Mouse (Mus musculus) heart, adult 2 months (tissue): ENCODE measurements at regions not wholly inside any gene's neighbourhood (a gene's known extent, or its start where the extent isn't known, plus 50 kb on each side); places are given as distances from the start of the nearest gene placed in this dataset.

Experiments
- CTCF ChIP-seq: fragments of 200-600 bp; IDR thresholded peaks from 2 replicates; pipeline ENCODE4 v1.8.1; 2022; ENCODE audit warnings: antibody characterized with exemption, mild to moderate bottlenecking, moderate library complexity
- POLR2A ChIP-seq: fragments of 200-500 bp; IDR thresholded peaks from 2 replicates; pipeline ENCODE4 v1.6.1; 2011; ENCODE audit warnings: mild to moderate bottlenecking, low read depth, low read length, control low read depth; ENCODE audit not compliant: insufficient read depth

DNA sequence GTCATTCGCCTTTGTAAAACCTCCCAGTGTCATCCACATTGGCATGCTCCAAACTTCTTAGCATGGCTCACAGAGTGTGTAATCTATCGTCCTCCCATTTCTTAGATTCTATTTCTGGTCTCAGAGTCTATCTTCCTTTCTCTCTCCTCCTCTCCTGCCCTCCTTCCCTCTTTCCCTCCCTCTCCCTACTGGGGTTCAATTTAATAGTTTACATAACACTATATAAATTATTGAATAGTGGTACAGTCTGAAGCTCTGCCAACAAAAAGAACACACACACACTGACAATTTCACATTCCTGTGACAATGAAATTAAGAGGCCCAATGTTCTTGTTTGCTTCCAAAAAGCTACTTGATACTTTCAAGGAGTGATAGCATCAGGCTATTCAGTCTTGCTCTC lies 267.6 kb upstream of the Apob start:
- TF ChIP-seq CTCF, result no peak
- TF ChIP-seq POLR2A, result no peak
